Mouse (Mus musculus): ENCODE results near the gene Gtpbp10. TPM values are rescaled to one million over a fixed set of nuclear protein-coding genes. Genes with fewer than 3 reads are reported as not detected.

Gene Gtpbp10
- total RNA-seq, 2 experiments from 2014 or later = 10.6 to 10.9 TPM

- DNase-seq = no peak
- intact Hi-C loops (cut with DNase I) = no loop called here
Measured at GRCm38 (mm10) chr5:5503381-5503780, 56.0 kb downstream of the Gtpbp10 start.

- intact Hi-C loops (cut with DNase I) = no loop called here
- no peak for DNase-seq
Measured at GRCm38 (mm10) chr5:5501583-5501982, 57.8 kb downstream of the Gtpbp10 start.

GRCm38 (mm10) chr5:5496393-5496792 is 62.9 kb downstream of the Gtpbp10 start:
- intact Hi-C loops (cut with DNase I) = no loop called here
- no peak for DNase-seq

- intact Hi-C loops (cut with DNase I) = no loop called here
- DNase-seq = no peak
Measured at GRCm38 (mm10) chr5:5495042-5495441, 64.3 kb downstream of the Gtpbp10 start.

GRCm38 (mm10) chr5:5494269-5495005 is 64.9 kb downstream of the Gtpbp10 start:
- DNase-seq = no peak
- intact Hi-C loops (cut with DNase I) = loop anchor here (1.0 kb wide), 1 partner anchor 255 kb away; the partner anchor contains the start of gene Steap1

- DNase-seq = no peak
- intact Hi-C loops (cut with DNase I) = no loop called here
Measured at GRCm38 (mm10) chr5:5492163-5492562, 67.2 kb downstream of the Gtpbp10 start.

Other genes starting within 250 kb of the Gtpbp10 start
- 10 to 100 TPM in 1 of 2 experiments, 1 to 10 TPM in 1; 8.6 to 10.6 TPM for gene Cdk14, start 139.2 kb downstream of the Gtpbp10 start, total RNA-seq (2021)
- gene 1700015F17Rik, start 80.4 kb downstream of the Gtpbp10 start, total RNA-seq (2021) = not detected
- gene Cldn12, start 44.6 kb downstream of the Gtpbp10 start, total RNA-seq (2021) = 10 to 100 TPM; 19.0 to 23.5 TPM
- gene Gm8773, start 14.3 kb upstream of the Gtpbp10 start, total RNA-seq (2021) = not detected
- gene Cfap69, start 104.7 kb upstream of the Gtpbp10 start, total RNA-seq (2021) = under 1 TPM; 0.28 to 0.73 TPM
- gene Steap2, start 135.0 kb upstream of the Gtpbp10 start, total RNA-seq (2021) = under 1 TPM; 0.60 to 0.72 TPM
- under 1 TPM in 1 of 2 experiments, not detected in 1; 0.22 TPM for gene Steap1, start 189.8 kb upstream of the Gtpbp10 start, total RNA-seq (2021)

Data from heart, postnatal 36 days (tissue).